Mouse (Mus musculus): ENCODE data around the gene Arhgap42.

DNA sequence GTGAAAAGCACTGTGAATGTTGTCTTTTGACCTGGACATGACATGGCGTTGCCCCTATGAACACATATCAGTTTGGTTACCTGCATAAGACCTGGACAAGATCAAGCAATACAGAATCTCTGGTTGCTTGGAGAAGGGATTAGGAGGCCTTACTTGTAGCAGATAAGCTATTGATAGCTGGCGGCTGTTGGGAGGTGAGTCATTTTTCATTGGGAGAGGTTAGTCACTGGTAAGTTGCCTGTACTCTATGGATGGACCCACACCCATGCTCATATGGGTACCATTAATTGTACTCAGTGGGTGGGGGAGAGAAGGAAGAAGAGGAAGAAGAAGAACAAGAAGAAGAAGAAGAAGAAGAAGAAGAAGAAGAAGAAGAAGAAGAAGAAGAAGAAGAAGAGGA, 23.6 kb upstream of the Arhgap42 start:
- no peak for TF ChIP-seq CTCF (IDR thresholded peaks at IDR 0.05; ENCODE audit: low read depth, low read length)
- no peak for TF ChIP-seq POLR2A (IDR thresholded peaks at IDR 0.05; ENCODE audit: insufficient read depth, low read length)

Data from ES-Bruce4 (cell line).